30 mouse cellular contexts compared by ENCODE assay signal in the genomic region with DNA sequence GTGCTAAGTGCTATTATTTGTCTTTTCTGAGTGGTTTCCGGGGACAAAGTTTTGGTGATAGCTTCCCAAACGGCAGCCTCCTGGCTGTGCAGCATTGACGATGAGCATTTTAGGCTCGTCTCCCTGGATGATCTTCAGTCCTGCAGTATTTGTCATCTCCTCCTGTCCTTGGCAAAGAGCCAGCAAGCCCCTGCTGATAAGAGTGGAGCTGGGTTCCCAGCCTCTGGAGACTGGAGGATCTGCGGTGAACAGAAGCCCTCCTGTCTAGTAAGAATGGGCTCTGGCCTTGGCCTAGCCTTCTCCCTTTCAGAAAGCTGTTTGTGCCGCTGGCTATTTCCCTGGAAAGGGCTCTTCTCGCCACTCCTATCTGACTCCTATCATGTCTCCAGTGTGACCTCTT. TPM values are rescaled to one million over a fixed set of nuclear protein-coding genes. Genes with fewer than 3 reads are reported as not detected.
DNase-seq lines count a peak whose midpoint lies in the region; ATAC-seq and TF ChIP-seq lines count a peak whose summit lies in the region.
"Had no signal": no experiment of that assay in that cellular context is flagged by ENCODE, and none has a peak within 500 bp of the region (broad histone marks: within the 10 kb centered on the region; RNA-seq: fewer than 3 reads in every experiment).

No protein-coding gene starts in this region.

- no peak overlapping the region for H3K4me2 ChIP-seq in lung, embryonic 14.5 days
- H3K4me2 ChIP-seq: embryonic facial prominence, embryonic 12.5 days; hindbrain, embryonic 13.5 days; limb, embryonic 12.5 days; liver, embryonic 15.5 days; lung, embryonic 15.5 days; midbrain, embryonic 13.5 days; neural tube, embryonic 13.5 days had no signal

- no peaks in the 10 kb centered on the region for H3K27me3 ChIP-seq in lung, embryonic 14.5 days (ENCODE audit: insufficient read depth, low read length)
- H3K27me3 ChIP-seq in MEL (ENCODE audit: control insufficient read depth in 1 of 2, insufficient read depth in 2 of 2, low read length in 2 of 2) = no peaks in the 10 kb centered on the region
- no peaks in the 10 kb centered on the region for H3K27me3 ChIP-seq in limb, embryonic 10.5 days (ENCODE audit: low read depth, poor library complexity, severe bottlenecking)
- no peaks in the 10 kb centered on the region for H3K27me3 ChIP-seq in cerebellum, adult 2 months (ENCODE audit: control insufficient read depth, insufficient read depth, low read length)
- H3K27me3 ChIP-seq: embryonic facial prominence, embryonic 12.5 days; hindbrain, embryonic 13.5 days; limb, embryonic 12.5 days; liver, embryonic 15.5 days; lung, embryonic 15.5 days; midbrain, embryonic 13.5 days; neural tube, embryonic 13.5 days had no signal

- no peaks in the 10 kb centered on the region for H3K4me1 ChIP-seq in lung, embryonic 14.5 days (ENCODE audit: insufficient read depth)
- no peaks in the 10 kb centered on the region for H3K4me1 ChIP-seq in MEL (ENCODE audit: control insufficient read depth in 1 of 2, insufficient read depth in 2 of 2, low read length in 2 of 2)
- H3K4me1 ChIP-seq in limb, embryonic 10.5 days = no peaks in the 10 kb centered on the region
- no peaks in the 10 kb centered on the region for H3K4me1 ChIP-seq in cerebellum, adult 2 months (ENCODE audit: control insufficient read depth, insufficient read depth, low read length)
- H3K4me1 ChIP-seq: embryonic facial prominence, embryonic 12.5 days; hindbrain, embryonic 13.5 days; limb, embryonic 12.5 days; liver, embryonic 15.5 days; lung, embryonic 15.5 days; midbrain, embryonic 13.5 days; neural tube, embryonic 13.5 days had no signal

- H3K9me3 ChIP-seq in lung, embryonic 14.5 days (ENCODE audit: low read depth, low read length) = no peaks in the 10 kb centered on the region
- no peaks in the 10 kb centered on the region for H3K9me3 ChIP-seq in MEL (replicated peaks; ENCODE audit: insufficient read depth, low read length)
- H3K9me3 ChIP-seq in limb, embryonic 10.5 days (replicated peaks) = no peaks in the 10 kb centered on the region
- H3K9me3 ChIP-seq: embryonic facial prominence, embryonic 12.5 days; heart, embryonic 10.5 days; hindbrain, embryonic 13.5 days; limb, embryonic 12.5 days; liver, embryonic 15.5 days; lung, embryonic 15.5 days; midbrain, embryonic 13.5 days; neural tube, embryonic 13.5 days had no signal

- H3K36me3 ChIP-seq in lung, embryonic 14.5 days (ENCODE audit: insufficient read depth) = peaks cover 13% of the 10 kb centered on the region
- H3K36me3 ChIP-seq in MEL (ENCODE audit: control insufficient read depth in 1 of 2, insufficient read depth in 2 of 2, low read length in 2 of 2) = no peaks in the 10 kb centered on the region; a peak in 1 of 4 replicates
- peaks cover 31% of the 10 kb centered on the region for H3K36me3 ChIP-seq in limb, embryonic 10.5 days
- H3K36me3 ChIP-seq: liver, embryonic 15.5 days had no signal

- H3K79me2 ChIP-seq in MEL (ENCODE audit: control insufficient read depth, insufficient read depth, low read length, poor library complexity) = no peaks in the 10 kb centered on the region

- TF ChIP-seq CTCF in lung, embryonic 14.5 days (IDR thresholded peaks at IDR 0.05; ENCODE audit: low read depth) = no peak
- no peak for TF ChIP-seq CTCF in MEL (IDR thresholded peaks at IDR 0.05 in 2 of 3, conservative IDR thresholded peaks at IDR 0.05 in 1 of 3; ENCODE audit: control insufficient read depth in 1 of 3, insufficient read depth in 1 of 3, low read depth in 2 of 3, low read length in 3 of 3, poor library complexity in 1 of 3, severe bottlenecking in 1 of 3)
- TF ChIP-seq CTCF in cerebellum, adult 2 months (IDR thresholded peaks at IDR 0.05; ENCODE audit: borderline replicate concordance, insufficient read depth, low read depth, low read length) = no peak

- TF ChIP-seq RAD21 in MEL (IDR thresholded peaks at IDR 0.05; ENCODE audit: low read depth, low read length) = no peak

- H3K9ac ChIP-seq in lung, embryonic 14.5 days = no peak overlapping the region
- no peak overlapping the region for H3K9ac ChIP-seq in MEL (ENCODE audit: control insufficient read depth, low read depth, low read length, poor library complexity, severe bottlenecking)
- H3K9ac ChIP-seq: embryonic facial prominence, embryonic 12.5 days; hindbrain, embryonic 13.5 days; limb, embryonic 12.5 days; liver, embryonic 15.5 days; lung, embryonic 15.5 days; midbrain, embryonic 13.5 days; neural tube, embryonic 13.5 days had no signal

- H3K27ac ChIP-seq in lung, embryonic 14.5 days (ENCODE audit: low read depth) = no peak overlapping the region
- H3K27ac ChIP-seq in MEL (ENCODE audit: control insufficient read depth, low read depth, low read length) = no peak overlapping the region
- no peak overlapping the region for H3K27ac ChIP-seq in limb, embryonic 10.5 days
- no peak overlapping the region for H3K27ac ChIP-seq in cerebellum, adult 2 months (ENCODE audit: insufficient read depth, low read length)
- H3K27ac ChIP-seq: embryonic facial prominence, embryonic 12.5 days; heart, embryonic 10.5 days; hindbrain, embryonic 13.5 days; limb, embryonic 12.5 days; liver, embryonic 15.5 days; lung, embryonic 15.5 days; macrophage; midbrain, embryonic 13.5 days; neural tube, embryonic 13.5 days had no signal

- no peak overlapping the region for H3K4me3 ChIP-seq in lung, embryonic 14.5 days (ENCODE audit: low read depth, low read length)
- H3K4me3 ChIP-seq in MEL (ENCODE audit: control insufficient read depth in 1 of 2, insufficient read depth in 1 of 2, low read depth in 2 of 2, low read length in 2 of 2) = no peak overlapping the region
- no peak overlapping the region for H3K4me3 ChIP-seq in limb, embryonic 10.5 days
- H3K4me3 ChIP-seq in cerebellum, adult 2 months (replicated peaks; ENCODE audit: insufficient read depth, low read depth, low read length) = no peak overlapping the region
- H3K4me3 ChIP-seq: embryonic facial prominence, embryonic 12.5 days; heart, embryonic 10.5 days; hindbrain, embryonic 13.5 days; limb, embryonic 12.5 days; liver, embryonic 15.5 days; lung, embryonic 15.5 days; midbrain, embryonic 13.5 days; neural tube, embryonic 13.5 days had no signal

- ATAC-seq in lung, embryonic 14.5 days (ENCODE audit: insufficient read depth) = no peak
- ATAC-seq: activated CD4-positive, CD25-positive, alpha-beta regulatory T cell, adult 4 months; CD4-positive, CD25-positive, alpha-beta regulatory T cell, adult 4 months; forebrain, embryonic 14.5 days; intestine, postnatal 0 days; midbrain, embryonic 13.5 days had no signal

- WGBS in lung, embryonic 14.5 days = 47% methylated on average over 7 of the region's 7 CpGs
- WGBS in limb, embryonic 10.5 days = 89% methylated on average over 7 of the region's 7 CpGs
- 55% methylated on average over 7 of the region's 7 CpGs for WGBS in cerebellum, adult 2 months

- TF ChIP-seq POLR2A in MEL (IDR thresholded peaks at IDR 0.05; ENCODE audit: control insufficient read depth in 1 of 2, insufficient read depth in 1 of 2, low read depth in 1 of 2, low read length in 2 of 2, poor library complexity in 1 of 2) = no peak
- TF ChIP-seq POLR2A in cerebellum, adult 2 months (IDR thresholded peaks at IDR 0.05; ENCODE audit: borderline replicate concordance, insufficient read depth, low read length) = no peak

- peak; percentile 45 for DNase-seq in lung, embryonic 14.5 days
- DNase-seq in lung, postnatal 10 days = no peak
- peak; percentile 43 for DNase-seq in MEL (ENCODE audit: low read depth, low spot score)
- peak; percentile 59 for DNase-seq in adrenal gland, postnatal 10 days
- DNase-seq in testis, postnatal 14 days (ENCODE audit: low spot score) = peak; percentile 32
- no peak for DNase-seq in limb, embryonic 10.5 days (ENCODE audit: low spot score)
- DNase-seq in cerebellum, adult 2 months = no peak
- DNase-seq: cerebellum, adult 11 months; cerebellum, adult 9-11 months; embryo, embryonic 11 days; gastrocnemius, postnatal 25 days; heart, adult 11 months; heart, postnatal 4 days; kidney, adult 9 months; kidney, postnatal 10 days; layer of hippocampus, adult 9-11 months; thymus, postnatal 36 days had no signal

- no peak for TF ChIP-seq EP300 in MEL (IDR thresholded peaks at IDR 0.05; ENCODE audit: low read depth in 1 of 2, low read length in 2 of 2)

TF ChIP-seq in MEL, 35 proteins besides CTCF, POLR2A, EP300 and RAD21:
- no peak for TF ChIP-seq SIN3A (IDR thresholded peaks at IDR 0.05; ENCODE audit: low read length)
- peak; percentile 65 for TF ChIP-seq GATA1 (IDR thresholded peaks at IDR 0.05; ENCODE audit: low read depth, low read length)
- TF ChIP-seq MEF2A (IDR thresholded peaks at IDR 0.05; ENCODE audit: extremely low read depth, insufficient replicate concordance, low read depth, low read length, poor library complexity, severe bottlenecking) = no peak
TF ChIP-seq in MEL: peak in this region for 1.

RNA-seq across cellular contexts. Expression of gene Nsg1, which starts 38.0 kb away (rescaled TPM):
- polyA plus RNA-seq in lung, embryonic 14.5 days (2014; fragmentation: Nextera tagmentation; extraction: Ambion mirVana) = 18.2 and 23.6 TPM in 2 replicates
- 0.07 and 0.12 TPM in 2 replicates for total RNA-seq in MEL (2012; rRNA removed)
- polyA plus RNA-seq in MEL (2012; ENCODE audit: insufficient read depth in 1 of 2, insufficient read length in 2 of 2, low read depth in 1 of 2, low replicate concordance in 2 of 2, missing spikeins in 1 of 2) = under 1 TPM in 1 of 2 experiments, not detected in 1; 0.18 TPM
- 10 to 100 TPM; 65.8 to 83.3 TPM for total RNA-seq in adrenal gland, postnatal 10 days (2021)
- 77.7 and 110 TPM in 2 replicates for polyA plus RNA-seq in limb, embryonic 10.5 days (2016; fragmentation: Nextera tagmentation; extraction: Ambion mirVana)
- 1,023 and 1,122 TPM in 2 replicates for polyA plus RNA-seq in cerebellum, adult 2 months (2012; rRNA removed)
- polyA plus RNA-seq: macrophage had no signal

Comparison
In these comparisons a context has a peak if more than half of its experiments do, and no peak if none do; other contexts are left out.
1. DNase-seq: peak in lung, embryonic 14.5 days (single experiment), MEL (single experiment), adrenal gland, postnatal 10 days (single experiment) and testis, postnatal 14 days (single experiment); none in lung, postnatal 10 days (single experiment), limb, embryonic 10.5 days (single experiment) and cerebellum, adult 2 months (0 of 2).
2. RNA of gene Nsg1, which starts 38.0 kb away (polyA plus RNA-seq): 1,023 to 1,122 TPM in cerebellum, adult 2 months, 77.7 to 110 TPM in limb, embryonic 10.5 days and 18.2 to 23.6 TPM in lung, embryonic 14.5 days; 0.18 TPM in MEL; every median in the first group is over 10 times any median in the second.